Mouse (Mus musculus) subcutaneous adipose tissue, adult 2 months (tissue): ENCODE results near the gene Huwe1. TPM values are rescaled to one million over a fixed set of nuclear protein-coding genes. Genes with fewer than 3 reads are reported as not detected.

Experiments used
- polyA plus RNA-seq: library from polyadenylated mRNA; depleted of rRNA; stranded (reverse); fragments of >200 nt; gene quantifications from 2 replicates; pipeline ENCODE4 v1.2.3, GENCODE M21; 2012; ENCODE audit warnings: low replicate concordance; rRNA removed

Gene Huwe1
- polyA plus RNA-seq: 55.7 and 111 TPM in 2 replicates

DNA sequence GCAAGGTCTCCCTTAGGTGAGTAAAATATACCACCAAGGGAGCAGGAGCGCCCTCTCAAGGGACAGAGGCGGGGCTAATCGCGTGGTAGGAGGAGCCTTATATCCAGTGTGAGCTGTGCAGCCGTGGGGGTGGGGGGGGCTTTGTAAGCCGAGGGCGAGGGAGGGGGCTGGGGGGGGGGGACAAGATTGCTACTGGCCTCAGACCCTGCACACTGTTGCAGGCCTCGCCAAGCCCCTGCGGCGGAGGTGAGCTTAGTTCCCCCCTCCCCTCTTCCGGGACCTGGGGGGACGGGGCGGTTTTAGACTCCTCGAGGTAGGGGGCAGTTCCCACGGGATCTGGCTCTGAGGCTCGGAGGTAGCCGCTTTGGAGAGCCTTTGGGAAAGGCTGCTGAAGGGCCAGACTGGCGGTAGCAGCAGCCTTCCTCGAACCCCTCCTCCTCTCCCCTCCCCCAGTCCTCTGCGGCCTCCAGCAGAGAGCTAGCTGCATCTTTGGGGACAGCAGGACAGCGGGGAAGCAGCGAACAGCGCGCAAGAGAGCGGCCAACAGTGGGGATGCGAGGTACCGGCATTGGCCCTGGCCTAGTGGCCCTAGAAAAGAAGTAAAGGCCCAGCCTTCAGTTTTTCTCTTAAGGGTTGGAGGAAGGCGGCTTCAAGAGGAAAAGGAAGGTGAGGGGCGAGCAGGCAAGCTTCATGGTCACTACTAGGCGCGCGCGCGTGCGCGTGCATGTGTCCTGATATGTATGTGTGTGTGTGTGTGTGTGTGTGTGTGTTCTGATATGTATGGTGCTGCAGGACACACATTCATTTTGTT lies at the start of gene Huwe1:
Huwe1 (plus strand) TSS at position 107 of the 811 bp plus-strand sequence.

Other genes starting within 250 kb of the Huwe1 start
- 105 and 131 TPM in 2 replicates for gene Hsd17b10, start 201.0 kb downstream of the Huwe1 start, polyA plus RNA-seq
- gene Ribc1, start 215.5 kb downstream of the Huwe1 start, polyA plus RNA-seq: 0.36 and 0.40 TPM in 2 replicates
- gene Smc1a, start 215.6 kb downstream of the Huwe1 start, polyA plus RNA-seq: 24.5 and 40.2 TPM in 2 replicates